Mouse (Mus musculus) midbrain, embryonic 13.5 days (tissue): Measurements from ENCODE around the gene Hrh3. TPM values are rescaled to one million over a fixed set of nuclear protein-coding genes. Genes with fewer than 3 reads are reported as not detected.

ENCODE experiments used
- polyA plus RNA-seq: library from polyadenylated mRNA; unstranded; fragments of >200 nt; fragmentation: Nextera tagmentation; extraction: Ambion mirVana; gene quantifications from 2 replicates; pipeline ENCODE4 v1.2.1, GENCODE M21; 2015

Hrh3 gene
- polyA plus RNA-seq, 1 experiment from 2014 or later = 5.1 TPM

Other genes starting within 250 kb of the Hrh3 start
- gene Taf4, start 127.8 kb downstream of the Hrh3 start, polyA plus RNA-seq = 4.1 and 4.5 TPM in 2 replicates
- gene Lsm14b, start 79.5 kb downstream of the Hrh3 start, polyA plus RNA-seq = 20.9 and 24.8 TPM in 2 replicates
- 676 and 705 TPM in 2 replicates for gene Psma7, start 62.1 kb downstream of the Hrh3 start, polyA plus RNA-seq
- gene Ss18l1, start 62.0 kb downstream of the Hrh3 start, polyA plus RNA-seq = 51.2 and 54.8 TPM in 2 replicates
- gene Mtg2, start 33.9 kb downstream of the Hrh3 start, polyA plus RNA-seq = 37.1 and 37.3 TPM in 2 replicates
- 60.6 and 66.1 TPM in 2 replicates for gene Osbpl2, start 14.8 kb upstream of the Hrh3 start, polyA plus RNA-seq
- 213 TPM in 2 replicates for gene Adrm1, start 67.0 kb upstream of the Hrh3 start, polyA plus RNA-seq
- gene Lama5, start 121.4 kb upstream of the Hrh3 start, polyA plus RNA-seq = 1.4 and 1.7 TPM in 2 replicates
- 418 and 448 TPM in 2 replicates for gene Rps21, start 152.9 kb upstream of the Hrh3 start, polyA plus RNA-seq
- gene Cables2, start 169.0 kb upstream of the Hrh3 start, polyA plus RNA-seq = 18.2 and 21.6 TPM in 2 replicates
- gene Rbbp8nl, start 185.4 kb upstream of the Hrh3 start, polyA plus RNA-seq = not detected in 2 replicates
- gene Gata5, start 230.2 kb upstream of the Hrh3 start, polyA plus RNA-seq = not detected in 2 replicates